Mouse (Mus musculus): Measurements from ENCODE around the gene Spindoc. TPM values are rescaled to one million over a fixed set of nuclear protein-coding genes. Genes with fewer than 3 reads are reported as not detected.

Gene Spindoc
- polyA plus RNA-seq, 2 experiments, result 21.9 to 37.6 TPM

- Histone ChIP-seq H3K9me3 (ENCODE audit: control insufficient read depth, low read length) (no peaks in the 10 kb centered on the region), H3K27me3 (ENCODE audit: control insufficient read depth, insufficient read depth, low read length) (no peaks in the 10 kb centered on the region), H3K4me1 (ENCODE audit: control insufficient read depth, insufficient read depth, low read length) (peaks cover 31% of the 10 kb centered on the region), H3K9ac (ENCODE audit: low read depth, low read length, severe bottlenecking) (no peak overlapping the region), H3K27ac (replicated peaks; ENCODE audit: low read depth, low read length) (0 out of 2 replicates have a peak overlapping the region, but pooled peaks have one; percentile 19), H3K4me3 (replicated peaks; ENCODE audit: low read length) (no peak overlapping the region), H3K4me2 (replicated peaks; ENCODE audit: low read depth, low read length, severe bottlenecking) (no peak overlapping the region), H3K36me3 (ENCODE audit: control insufficient read depth, insufficient read depth, low read length) (0 out of 2 replicates have a peak, but pooled peaks cover 4% of the 10 kb centered on the region)
- 48% methylated on average over 8 of the region's 8 CpGs for WGBS
- ATAC-seq (ENCODE audit: low FRiP score, low read depth), result no peak
- peak; percentile 63 for DNase-seq (ENCODE audit: low spot score)
- TF ChIP-seq POLR2A (IDR thresholded peaks at IDR 0.05; ENCODE audit: borderline replicate concordance, extremely low read depth, insufficient read depth, insufficient read length), result no peak
Measured at GRCm38 (mm10) chr19:7307995-7308770, 74.6 kb downstream of the Spindoc start.

GRCm38 (mm10) chr19:7306968-7307367 lies 75.8 kb downstream of the Spindoc start:
- Histone ChIP-seq H3K9ac (ENCODE audit: low read depth, low read length, severe bottlenecking) (no peak overlapping the region), H3K27me3 (ENCODE audit: control insufficient read depth, insufficient read depth, low read length) (no peaks in the 10 kb centered on the region), H3K4me1 (ENCODE audit: control insufficient read depth, insufficient read depth, low read length) (peaks cover 31% of the 10 kb centered on the region), H3K9me3 (ENCODE audit: control insufficient read depth, low read length) (no peaks in the 10 kb centered on the region), H3K36me3 (ENCODE audit: control insufficient read depth, insufficient read depth, low read length) (0 out of 2 replicates have a peak, but pooled peaks cover 4% of the 10 kb centered on the region), H3K27ac (replicated peaks; ENCODE audit: low read depth, low read length) (no peak overlapping the region), H3K4me3 (replicated peaks; ENCODE audit: low read length) (no peak overlapping the region), H3K4me2 (replicated peaks; ENCODE audit: low read depth, low read length, severe bottlenecking) (no peak overlapping the region)
- TF ChIP-seq POLR2A (IDR thresholded peaks at IDR 0.05; ENCODE audit: borderline replicate concordance, extremely low read depth, insufficient read depth, insufficient read length), result no peak
- WGBS, result 67% methylated on average over 3 of the region's 3 CpGs
- DNase-seq (ENCODE audit: low spot score) (no peak), ATAC-seq (ENCODE audit: low FRiP score, low read depth) (no peak)

GRCm38 (mm10) chr19:7305380-7306310 lies 77.1 kb downstream of the Spindoc start:
- ATAC-seq (ENCODE audit: low FRiP score, low read depth), result no peak

GRCm38 (mm10) chr19:7304801-7305200 lies 78.0 kb downstream of the Spindoc start:
- no peak overlapping the region for H3K27ac ChIP-seq (replicated peaks; ENCODE audit: low read depth, low read length)
- TF ChIP-seq POLR2A (IDR thresholded peaks at IDR 0.05; ENCODE audit: borderline replicate concordance, extremely low read depth, insufficient read depth, insufficient read length), result no peak
- ATAC-seq (ENCODE audit: low FRiP score, low read depth) (no peak), DNase-seq (ENCODE audit: low spot score) (no peak)
- whole genome bisulfite sequencing, result 73% methylated on average over 2 of the region's 2 CpGs
- H3K27me3 ChIP-seq (ENCODE audit: control insufficient read depth, insufficient read depth, low read length), result no peaks in the 10 kb centered on the region
- H3K4me2 ChIP-seq (replicated peaks; ENCODE audit: low read depth, low read length, severe bottlenecking), result no peak overlapping the region
- peaks cover 4% of the 10 kb centered on the region; the same call in 1 of the 2 replicates for H3K36me3 ChIP-seq (ENCODE audit: control insufficient read depth, insufficient read depth, low read length)
- no peak overlapping the region for H3K9ac ChIP-seq (ENCODE audit: low read depth, low read length, severe bottlenecking)
- no peak overlapping the region for H3K4me3 ChIP-seq (replicated peaks; ENCODE audit: low read length)
- peaks cover 13% of the 10 kb centered on the region for H3K4me1 ChIP-seq (ENCODE audit: control insufficient read depth, insufficient read depth, low read length)
- H3K9me3 ChIP-seq (ENCODE audit: control insufficient read depth, low read length), result no peaks in the 10 kb centered on the region

More at GRCm38 (mm10) chr19:7305380-7306310, 77.1 kb downstream of the Spindoc start:
- H3K4me3 ChIP-seq (replicated peaks; ENCODE audit: low read length), result no peak overlapping the region
- H3K27ac ChIP-seq (replicated peaks; ENCODE audit: low read depth, low read length), result 0 out of 2 replicates have a peak overlapping the region, but pooled peaks have one; percentile 4
- no peak for TF ChIP-seq POLR2A (IDR thresholded peaks at IDR 0.05; ENCODE audit: borderline replicate concordance, extremely low read depth, insufficient read depth, insufficient read length)
- no peak overlapping the region for H3K9ac ChIP-seq (ENCODE audit: low read depth, low read length, severe bottlenecking)
- H3K36me3 ChIP-seq (ENCODE audit: control insufficient read depth, insufficient read depth, low read length), result 0 out of 2 replicates have a peak, but pooled peaks cover 4% of the 10 kb centered on the region
- H3K4me1 ChIP-seq (ENCODE audit: control insufficient read depth, insufficient read depth, low read length), result peaks cover 20% of the 10 kb centered on the region
- no peaks in the 10 kb centered on the region for H3K9me3 ChIP-seq (ENCODE audit: control insufficient read depth, low read length)
- DNase-seq (ENCODE audit: low spot score), result no peak
- H3K4me2 ChIP-seq (replicated peaks; ENCODE audit: low read depth, low read length, severe bottlenecking), result no peak overlapping the region
- H3K27me3 ChIP-seq (ENCODE audit: control insufficient read depth, insufficient read depth, low read length), result no peaks in the 10 kb centered on the region
- WGBS, result 78% methylated on average over 10 of the region's 11 CpGs

Small RNA genes within 50 kb of the gene (microRNA-seq; reads per million reads assigned to microRNA genes)
- gene Mir6991, result 0.69 reads per million

Other genes with a start within 250 kb of the Spindoc start
- 157 and 181 TPM in 2 replicates for gene Otub1, start 176.7 kb downstream of the Spindoc start, polyA plus RNA-seq (2012; rRNA removed)
- 203 and 212 TPM in 2 replicates for gene Otub1, start 176.7 kb downstream of the Spindoc start, polyA plus RNA-seq (2014; fragmentation: Nextera tagmentation; extraction: Ambion mirVana)
- gene Cox8a, start 165.4 kb downstream of the Spindoc start, polyA plus RNA-seq (2012; rRNA removed), result 478 and 552 TPM in 2 replicates
- gene Cox8a, start 165.4 kb downstream of the Spindoc start, polyA plus RNA-seq (2014; fragmentation: Nextera tagmentation; extraction: Ambion mirVana), result 850 and 909 TPM in 2 replicates
- gene Naa40, start 141.8 kb downstream of the Spindoc start, polyA plus RNA-seq (2012; rRNA removed), result 55.9 and 62.8 TPM in 2 replicates
- 50.1 and 54.1 TPM in 2 replicates for gene Naa40, start 141.8 kb downstream of the Spindoc start, polyA plus RNA-seq (2014; fragmentation: Nextera tagmentation; extraction: Ambion mirVana)
- gene Rcor2, start 115.7 kb downstream of the Spindoc start, polyA plus RNA-seq (2012; rRNA removed), result 69.4 and 80.9 TPM in 2 replicates
- 9.8 and 10.2 TPM in 2 replicates for gene Rcor2, start 115.7 kb downstream of the Spindoc start, polyA plus RNA-seq (2014; fragmentation: Nextera tagmentation; extraction: Ambion mirVana)
- gene Mark2, start 41.1 kb downstream of the Spindoc start, polyA plus RNA-seq (2012; rRNA removed), result 65.8 and 78.2 TPM in 2 replicates
- 48.6 and 56.3 TPM in 2 replicates for gene Mark2, start 41.1 kb downstream of the Spindoc start, polyA plus RNA-seq (2014; fragmentation: Nextera tagmentation; extraction: Ambion mirVana)
- gene 2700081O15Rik, start 34.6 kb upstream of the Spindoc start, polyA plus RNA-seq (2012; rRNA removed), result 98.9 and 128 TPM in 2 replicates
- 13.7 and 15.4 TPM in 2 replicates for gene 2700081O15Rik, start 34.6 kb upstream of the Spindoc start, polyA plus RNA-seq (2014; fragmentation: Nextera tagmentation; extraction: Ambion mirVana)
- gene Rtn3, start 100.3 kb upstream of the Spindoc start, polyA plus RNA-seq (2012; rRNA removed), result 112 and 118 TPM in 2 replicates
- gene Rtn3, start 100.3 kb upstream of the Spindoc start, polyA plus RNA-seq (2014; fragmentation: Nextera tagmentation; extraction: Ambion mirVana), result 102 and 107 TPM in 2 replicates
- gene Atl3, start 111.0 kb upstream of the Spindoc start, polyA plus RNA-seq (2012; rRNA removed), result 31.6 and 32.9 TPM in 2 replicates
- 19.0 and 20.4 TPM in 2 replicates for gene Atl3, start 111.0 kb upstream of the Spindoc start, polyA plus RNA-seq (2014; fragmentation: Nextera tagmentation; extraction: Ambion mirVana)
- gene Pla2g16, start 174.5 kb upstream of the Spindoc start, polyA plus RNA-seq (2012; rRNA removed), result 5.9 and 9.2 TPM in 2 replicates
- gene Pla2g16, start 174.5 kb upstream of the Spindoc start, polyA plus RNA-seq (2014; fragmentation: Nextera tagmentation; extraction: Ambion mirVana), result 10.7 and 13.3 TPM in 2 replicates
- gene Lgals12, start 224.2 kb upstream of the Spindoc start, polyA plus RNA-seq (2012; rRNA removed), result 1.1 and 1.8 TPM in 2 replicates
- gene Lgals12, start 224.2 kb upstream of the Spindoc start, polyA plus RNA-seq (2014; fragmentation: Nextera tagmentation; extraction: Ambion mirVana), result 0.36 and 0.77 TPM in 2 replicates
- not detected in 2 replicates for gene Hrasls5, start 229.5 kb upstream of the Spindoc start, polyA plus RNA-seq (2012; rRNA removed)
- gene Hrasls5, start 229.5 kb upstream of the Spindoc start, polyA plus RNA-seq (2014; fragmentation: Nextera tagmentation; extraction: Ambion mirVana), result 0.19 TPM in 1 of 2 replicates, not detected in the other